Mouse (Mus musculus) heart, embryonic 12.5 days (tissue): ENCODE data around the gene Ubash3a. TPM values are rescaled to one million over a fixed set of nuclear protein-coding genes. Genes with fewer than 3 reads are reported as not detected.

ENCODE experiments used
- ATAC-seq: fragments of 200-750 bp; cut with Nextera tagmentation; 2 replicates; pipeline ENCODE4 v1.8.0; 2017; ENCODE audit warnings: moderate TSS enrichment, moderate library complexity; ENCODE audit not compliant: insufficient number of reproducible peaks, low FRiP score
- H3K27ac ChIP-seq: fragments of 300-500 bp; sonication (generic); 2 replicates; pipeline ENCODE4 v1.5.1; 2016; ENCODE audit warnings: mild to moderate bottlenecking, moderate library complexity; ENCODE audit not compliant: poor library complexity, severe bottlenecking
- H3K27me3 ChIP-seq: fragments of 300-500 bp; sonication (generic); replicated peaks from 2 replicates; pipeline ENCODE4 v1.6.1; 2016; ENCODE audit warnings: mild to moderate bottlenecking, moderate library complexity
- H3K36me3 ChIP-seq: fragments of 300-500 bp; sonication (generic); 2 replicates; pipeline ENCODE4 v1.6.1; 2016; ENCODE audit warnings: mild to moderate bottlenecking, moderate library complexity
- H3K4me1 ChIP-seq: fragments of 300-500 bp; sonication (generic); replicated peaks from 2 replicates; pipeline ENCODE4 v1.6.1; 2016; ENCODE audit warnings: mild to moderate bottlenecking
- H3K4me2 ChIP-seq: fragments of 300-500 bp; sonication (generic); 2 replicates; pipeline ENCODE4 v1.6.1; 2016; ENCODE audit warnings: mild to moderate bottlenecking, moderate library complexity
- H3K4me3 ChIP-seq: fragments of 300-500 bp; sonication (generic); 2 replicates; pipeline ENCODE4 v1.5.1; 2016; ENCODE audit warnings: mild to moderate bottlenecking
- H3K9ac ChIP-seq: fragments of 300-500 bp; sonication (generic); 2 replicates; pipeline ENCODE4 v1.6.1; 2016; ENCODE audit warnings: mild to moderate bottlenecking, moderate library complexity
- H3K9me3 ChIP-seq: fragments of 300-500 bp; sonication (generic); replicated peaks from 2 replicates; pipeline ENCODE4 v1.6.1; 2016; ENCODE audit warnings: mild to moderate bottlenecking, moderate library complexity
- WGBS: fragments of 180-500 bp; shearing (Covaris S2); methylation state at CpG from one replicate; pipeline ENCODE4 v1.1.7; 2016; 5-methylcytosine and 5-hydroxymethylcytosine counted together
- polyA plus RNA-seq: library from polyadenylated mRNA; unstranded; fragments of >200 nt; fragmentation: Nextera tagmentation; extraction: Ambion mirVana; gene quantifications from 2 replicates; pipeline ENCODE4 v1.2.1, GENCODE M21; 2016

Gene Ubash3a
- polyA plus RNA-seq, 1 experiment from 2014 or later, result 0.80 TPM

- no peaks in the 10 kb centered on the region for H3K36me3 ChIP-seq
- WGBS, result 18% methylated on average over 25 of the region's 25 CpGs
- H3K27ac ChIP-seq, result no peak overlapping the region
- peaks cover 16% of the 10 kb centered on the region; the same call in 1 of the 2 replicates for H3K27me3 ChIP-seq
- peak overlapping the region; percentile 100 for H3K4me2 ChIP-seq
- H3K4me3 ChIP-seq, result peak overlapping the region; percentile 70
- peak overlapping the region; percentile 76 for H3K9ac ChIP-seq
- no peaks in the 10 kb centered on the region for H3K9me3 ChIP-seq
- peaks cover 37% of the 10 kb centered on the region for H3K4me1 ChIP-seq
- 0 out of 2 replicates have a peak, but pooled peaks have one; percentile 7 for ATAC-seq
Observed at GRCm38 (mm10) chr17:31295215-31295891, 87.7 kb downstream of the Ubash3a start.

GRCm38 (mm10) chr17:31295892-31296781 lies 88.5 kb downstream of the Ubash3a start:
- H3K9me3 ChIP-seq, result no peaks in the 10 kb centered on the region
- H3K9ac ChIP-seq, result peak overlapping the region; percentile 76
- no peaks in the 10 kb centered on the region for H3K36me3 ChIP-seq
- peak; percentile 51 for ATAC-seq
- WGBS, result 2% methylated on average over 68 of the region's 68 CpGs
- H3K4me3 ChIP-seq, result peak overlapping the region; percentile 70
- peaks cover 37% of the 10 kb centered on the region for H3K4me1 ChIP-seq
- no peak overlapping the region for H3K27ac ChIP-seq
- peaks cover 16% of the 10 kb centered on the region; the same call in 1 of the 2 replicates for H3K27me3 ChIP-seq
- peak overlapping the region; percentile 100 for H3K4me2 ChIP-seq

Other genes with a start within 250 kb of the Ubash3a start
- 5.5 and 6.6 TPM in 2 replicates for gene Abcg1, start 150.2 kb upstream of the Ubash3a start, polyA plus RNA-seq
- gene Tff3, start 78.2 kb upstream of the Ubash3a start, polyA plus RNA-seq, result not detected in 2 replicates
- gene Tff2, start 63.6 kb upstream of the Ubash3a start, polyA plus RNA-seq, result not detected in 2 replicates
- gene Tff1, start 42.6 kb upstream of the Ubash3a start, polyA plus RNA-seq, result not detected in 2 replicates
- not detected in 2 replicates for gene Tmprss3, start 8.9 kb upstream of the Ubash3a start, polyA plus RNA-seq
- gene Rsph1, start 69.5 kb downstream of the Ubash3a start, polyA plus RNA-seq, result 1.6 and 1.8 TPM in 2 replicates
- gene Slc37a1, start 78.9 kb downstream of the Ubash3a start, polyA plus RNA-seq, result 5.5 TPM in 2 replicates
- gene Pde9a, start 178.3 kb downstream of the Ubash3a start, polyA plus RNA-seq, result 5.5 and 5.6 TPM in 2 replicates